Mouse (Mus musculus) frontal cortex, postnatal 14 days (tissue): ENCODE measurements around the gene Tmem143.
"Not testable (repeated sequence)": the region's sequence is repeated elsewhere in the genome, so short reads cannot be mapped to it uniquely, and the experiment has no call there.

Source experiments
- DNase-seq, 2 experiments: peaks; one replicate each; pipeline ENCODE4 v3.0.0; 2022; ENCODE audit warnings: low spot score in 2 of 2

The Tmem143 gene

DNA sequence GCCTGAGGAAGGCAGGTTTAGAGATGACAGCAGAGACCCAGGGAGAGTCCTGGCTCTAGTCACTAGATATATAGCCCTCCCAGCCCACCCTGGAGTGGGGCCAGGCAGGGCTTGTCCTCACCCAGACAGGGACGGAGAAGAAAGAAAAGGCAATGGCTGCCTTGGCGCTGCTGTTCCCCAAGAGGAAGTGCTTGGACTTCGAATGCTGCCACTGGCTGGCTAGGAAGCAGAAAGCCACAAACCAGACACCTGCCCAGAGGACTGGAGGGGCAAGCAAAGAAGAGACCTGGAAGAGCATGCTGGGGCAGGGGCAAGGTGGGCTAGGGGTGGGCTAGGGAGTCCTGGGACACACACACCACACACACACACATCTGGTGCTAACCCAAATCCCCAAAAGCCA, 9.5 kb upstream of the Tmem143 start:
- no peak for DNase-seq

DNA sequence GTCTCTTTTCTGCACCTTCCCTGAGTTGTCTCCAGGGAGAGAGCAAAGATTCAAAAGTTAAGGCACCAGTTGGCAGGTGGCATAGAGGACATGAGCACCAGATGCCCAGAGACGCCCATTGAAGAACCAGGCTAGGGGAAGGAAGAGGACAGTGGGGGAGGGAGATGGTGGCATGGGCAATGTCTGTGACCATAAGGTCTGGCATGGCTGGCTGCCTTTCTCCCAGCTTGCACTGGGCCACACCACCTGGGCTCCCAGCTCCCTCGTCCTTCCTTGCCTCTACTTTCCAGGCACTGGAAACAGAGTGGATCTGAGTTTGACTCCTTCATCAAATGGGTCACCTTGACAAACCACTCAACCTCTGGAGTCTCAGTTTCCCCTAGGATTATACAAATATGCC, 4.1 kb upstream of the Tmem143 start:
- DNase-seq = no peak

GRCm38 (mm10) chr7:45895931-45896516, 717 bp upstream of the Tmem143 start:
- DNase-seq = no peak

DNA sequence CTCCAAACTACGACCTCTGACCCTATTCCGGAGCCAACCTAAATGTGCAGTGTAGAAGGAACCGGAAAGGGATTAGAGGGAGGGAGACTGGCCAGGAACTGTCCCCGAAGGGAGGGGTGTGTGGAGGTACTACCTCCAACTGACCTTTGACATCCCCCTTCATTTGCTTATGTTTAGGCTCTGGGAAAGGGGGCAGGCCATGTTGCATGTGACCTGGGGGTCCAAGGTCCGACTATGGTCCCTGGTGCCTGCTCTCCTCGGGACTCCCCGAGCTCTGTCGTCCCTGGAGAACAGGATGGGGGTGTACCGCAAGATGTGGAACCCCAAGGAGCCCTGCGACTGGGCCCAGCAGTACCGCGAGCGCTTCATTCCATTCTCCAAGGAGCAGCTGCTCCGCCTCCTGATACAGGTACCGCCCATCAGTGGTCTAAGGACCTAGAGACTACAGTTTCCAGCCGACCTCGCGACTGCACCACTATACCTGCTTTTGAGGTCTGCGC, 567 bp downstream of the Tmem143 start:
- peak; percentile 56 to 64 for DNase-seq

- DNase-seq = not testable (repeated sequence)
Observed at GRCm38 (mm10) chr7:45898125-45898524, 1.4 kb downstream of the Tmem143 start.

GRCm38 (mm10) chr7:45901562-45901961, 4.8 kb downstream of the Tmem143 start:
- no peak for DNase-seq

GRCm38 (mm10) chr7:45902481-45903002, 5.8 kb downstream of the Tmem143 start:
- no peak for DNase-seq

- DNase-seq = no peak
Observed at GRCm38 (mm10) chr7:45906622-45907021, 9.9 kb downstream of the Tmem143 start.

- no peak for DNase-seq
Observed at GRCm38 (mm10) chr7:45908384-45908783, 11.6 kb downstream of the Tmem143 start.

DNA sequence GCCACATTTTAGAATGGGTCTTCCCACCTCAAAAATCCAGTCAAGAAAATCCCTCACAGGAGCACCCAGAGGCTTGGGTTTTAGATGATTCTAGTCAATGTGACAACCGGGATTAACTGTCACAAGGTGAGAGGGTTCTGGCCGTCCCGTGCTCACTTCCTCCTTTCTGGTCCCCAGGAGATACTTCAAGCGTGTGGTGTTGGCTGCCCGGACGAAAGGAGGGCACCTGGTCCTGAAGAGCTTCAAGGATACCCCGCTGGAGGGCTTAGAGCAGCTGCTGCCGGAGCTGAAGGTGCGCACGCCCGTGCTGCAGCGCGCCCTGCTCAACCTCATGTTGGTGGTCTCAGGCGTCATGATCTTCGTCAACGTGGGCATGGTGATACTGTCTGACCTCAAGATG, 12.4 kb downstream of the Tmem143 start:
- no peak for DNase-seq

- DNase-seq = no peak
Observed at GRCm38 (mm10) chr7:45914067-45914466, 17.3 kb downstream of the Tmem143 start.

GRCm38 (mm10) chr7:45915011-45915410, 18.3 kb downstream of the Tmem143 start:
- DNase-seq = no peak

DNA sequence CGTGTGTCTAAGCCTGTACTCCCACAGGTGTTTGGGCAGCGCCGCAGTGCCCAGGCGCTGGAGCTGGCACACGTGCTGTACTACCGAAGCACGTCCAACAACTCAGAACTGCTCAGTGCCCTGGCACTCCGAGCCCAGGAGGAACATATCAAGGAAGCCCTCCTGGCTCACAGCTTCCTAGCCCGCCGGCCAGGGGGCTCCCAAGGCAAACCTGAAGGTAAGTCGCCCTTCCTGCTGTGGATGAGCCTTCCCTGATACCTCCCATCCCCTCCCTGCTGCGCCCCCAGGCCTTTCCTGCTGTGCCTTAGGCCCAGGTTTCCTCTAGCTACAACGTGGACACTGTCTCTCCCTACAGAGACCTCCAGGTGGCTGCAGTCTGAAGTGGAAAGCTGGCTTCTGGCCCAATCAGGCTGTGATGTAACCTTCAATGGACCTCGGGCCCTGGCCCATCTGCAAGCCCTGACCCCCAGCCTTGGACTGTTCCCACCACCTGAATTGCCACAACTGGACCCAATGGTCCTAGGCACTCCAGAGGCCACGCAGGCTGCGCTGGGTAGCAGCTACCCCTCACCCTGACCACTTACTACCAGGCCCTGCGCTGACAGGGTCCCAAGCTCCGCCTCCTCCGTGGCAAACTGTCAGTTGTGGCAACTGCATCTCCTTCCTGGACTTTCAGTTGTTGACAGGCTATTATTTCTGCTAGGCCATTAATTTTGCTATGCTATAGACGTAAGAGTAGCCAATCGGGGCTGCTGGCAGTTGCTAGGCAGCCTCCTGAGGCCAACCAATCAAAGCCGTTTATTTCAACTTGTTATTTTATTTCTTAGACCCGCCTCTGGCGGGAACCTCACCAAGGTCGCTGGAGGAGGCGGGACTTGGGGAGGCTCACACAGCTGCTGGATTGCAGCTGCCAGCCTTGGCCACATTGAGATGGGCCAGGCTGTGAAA, 19.6 kb downstream of the Tmem143 start:
- DNase-seq = peak; percentile 50 to 75

DNA sequence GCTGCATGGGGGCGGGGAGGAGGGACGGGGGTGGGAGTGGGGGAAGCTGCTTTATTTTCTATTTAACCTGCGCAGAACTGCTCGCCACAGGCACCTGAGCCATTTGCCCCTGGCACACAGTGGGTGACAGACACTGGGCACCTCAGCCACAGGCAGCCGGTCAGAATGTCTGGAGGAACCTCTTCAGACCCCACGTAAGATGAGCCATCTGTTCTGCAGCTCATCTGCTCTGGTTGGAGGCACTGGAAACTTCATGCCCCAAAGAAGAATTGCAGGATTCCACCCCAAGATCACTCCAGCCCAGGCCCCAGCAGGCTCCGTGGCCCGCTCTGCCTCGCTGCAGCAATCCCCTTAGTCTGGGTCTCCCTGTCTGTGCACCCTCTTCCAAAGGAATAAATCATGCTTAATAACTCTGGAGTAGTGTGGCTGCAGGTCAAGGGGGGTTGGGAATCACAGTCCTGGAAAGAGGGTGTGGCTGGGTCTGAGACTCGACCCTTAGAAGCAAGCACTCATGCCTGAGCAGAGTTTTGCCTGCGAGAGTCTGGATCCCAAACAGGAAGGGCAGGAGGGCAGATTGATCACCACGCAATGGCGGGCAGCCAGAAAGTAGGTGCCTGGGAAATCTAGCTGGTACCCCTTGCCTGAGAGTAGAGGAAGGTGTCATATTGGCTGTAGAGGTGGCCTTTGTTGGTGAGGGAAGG, 20.4 kb downstream of the Tmem143 start:
- no peak for DNase-seq

GRCm38 (mm10) chr7:45917926-45918325, 21.2 kb downstream of the Tmem143 start:
- no peak for DNase-seq

DNA sequence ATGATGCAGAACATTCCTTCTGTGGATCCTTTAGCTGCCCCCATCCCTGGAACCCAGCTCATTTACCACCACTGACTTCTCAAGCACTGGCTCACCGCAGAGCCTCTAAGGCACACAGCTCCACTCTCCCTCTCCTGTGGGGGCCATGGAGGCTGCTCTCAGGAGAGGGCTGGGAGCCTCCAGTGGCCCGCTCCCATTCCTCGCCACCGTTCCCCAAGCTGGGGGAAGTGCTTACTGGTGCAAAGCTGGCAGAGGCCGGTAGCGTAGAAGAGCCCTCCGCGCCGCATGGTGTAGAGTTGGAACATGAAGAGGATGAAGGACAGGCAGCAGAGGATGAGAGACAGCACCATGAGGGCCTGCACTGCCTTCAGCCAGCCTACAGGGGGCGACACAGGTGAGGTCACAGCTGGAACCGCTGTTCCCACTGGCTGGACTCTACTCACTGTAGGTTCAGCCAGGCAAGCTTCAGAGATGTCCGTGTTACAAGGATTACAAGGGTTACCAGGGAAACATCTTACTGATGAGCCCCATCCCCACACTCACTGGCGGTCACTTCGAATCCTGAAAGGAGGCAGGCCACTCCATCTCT, 22.4 kb downstream of the Tmem143 start:
- no peak for DNase-seq

- no peak for DNase-seq
Observed at GRCm38 (mm10) chr7:45919761-45920160, 23.0 kb downstream of the Tmem143 start.

DNA sequence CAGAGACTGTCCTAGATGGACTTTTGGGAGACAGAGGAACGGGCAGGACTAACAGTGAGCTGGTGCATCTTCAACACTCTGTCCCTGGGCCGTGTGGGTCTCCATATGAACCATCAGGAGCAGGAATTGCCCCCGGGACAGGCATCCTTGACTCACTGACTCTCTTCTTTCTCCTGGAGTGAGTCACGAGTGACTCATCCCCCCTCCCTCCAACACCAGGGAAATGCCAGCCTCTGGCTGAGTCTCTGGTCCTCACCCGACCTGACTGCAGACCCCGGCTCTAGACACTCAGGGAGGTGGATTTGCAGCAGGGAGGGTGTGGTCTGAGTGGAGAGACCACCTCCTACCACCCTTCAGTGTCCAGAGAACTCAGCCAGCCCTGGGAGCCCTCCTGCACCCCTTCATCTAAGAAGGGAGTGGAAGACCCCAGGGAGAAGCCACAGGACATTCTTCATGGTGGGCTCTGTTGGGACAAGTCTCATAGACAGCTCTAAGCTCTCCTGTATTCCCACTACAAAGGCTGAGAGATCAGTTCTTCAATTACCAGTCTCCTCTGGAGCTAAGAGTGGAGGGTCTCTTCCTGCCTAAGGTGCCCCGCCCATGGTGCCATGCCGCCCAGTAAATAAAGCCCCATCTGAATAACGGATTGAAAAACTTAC, 24.0 kb downstream of the Tmem143 start:
- DNase-seq = no peak

GRCm38 (mm10) chr7:45921242-45921621, 24.5 kb downstream of the Tmem143 start, which contains the start of gene Emp3:
TSS of gene Emp3 (minus strand) at chr7:45921404.
- no peak for DNase-seq

- DNase-seq = no peak
Observed at GRCm38 (mm10) chr7:45921950-45922600, 25.3 kb downstream of the Tmem143 start.
